Mouse (Mus musculus): Measurements from ENCODE around the gene Lmcd1.

Lmcd1 gene

GRCm38 (mm10) chr6:112287671-112288070, 14.1 kb downstream of the Lmcd1 start:
- DNase-seq (ENCODE audit: low spot score) = no peak

GRCm38 (mm10) chr6:112288271-112288670, 14.7 kb downstream of the Lmcd1 start:
- no peak for DNase-seq (ENCODE audit: low spot score)

GRCm38 (mm10) chr6:112291146-112291545, 17.6 kb downstream of the Lmcd1 start:
- DNase-seq (ENCODE audit: low spot score) = no peak

- no peak for DNase-seq (ENCODE audit: low spot score)
Measured at GRCm38 (mm10) chr6:112293320-112293719, 19.8 kb downstream of the Lmcd1 start.

GRCm38 (mm10) chr6:112295269-112295668, 21.7 kb downstream of the Lmcd1 start:
- DNase-seq (ENCODE audit: low spot score) = no peak

- no peak for DNase-seq (ENCODE audit: low spot score)
Measured at GRCm38 (mm10) chr6:112300146-112300545, 26.6 kb downstream of the Lmcd1 start.

- no peak for DNase-seq (ENCODE audit: low spot score)
Measured at GRCm38 (mm10) chr6:112300633-112301032, 27.1 kb downstream of the Lmcd1 start.

- no peak for DNase-seq (ENCODE audit: low spot score)
Measured at GRCm38 (mm10) chr6:112302248-112302647, 28.7 kb downstream of the Lmcd1 start.

- DNase-seq (ENCODE audit: low spot score) = no peak
Measured at GRCm38 (mm10) chr6:112302814-112303383, 29.3 kb downstream of the Lmcd1 start.

GRCm38 (mm10) chr6:112304751-112305150, 31.2 kb downstream of the Lmcd1 start:
- peak; percentile 36 for DNase-seq (ENCODE audit: low spot score)

GRCm38 (mm10) chr6:112309330-112309938, 35.9 kb downstream of the Lmcd1 start:
- DNase-seq (ENCODE audit: low spot score) = no peak

GRCm38 (mm10) chr6:112311385-112311784, 37.8 kb downstream of the Lmcd1 start:
- DNase-seq (ENCODE audit: low spot score) = no peak

- DNase-seq (ENCODE audit: low spot score) = no peak
Measured at GRCm38 (mm10) chr6:112319449-112319848, 45.9 kb downstream of the Lmcd1 start.

- no peak for DNase-seq (ENCODE audit: low spot score)
Measured at GRCm38 (mm10) chr6:112320679-112321078, 47.1 kb downstream of the Lmcd1 start.

GRCm38 (mm10) chr6:112322916-112323315, 49.4 kb downstream of the Lmcd1 start:
- DNase-seq (ENCODE audit: low spot score) = no peak

- DNase-seq (ENCODE audit: low spot score) = no peak
Measured at GRCm38 (mm10) chr6:112325213-112325612, 51.7 kb downstream of the Lmcd1 start.

GRCm38 (mm10) chr6:112327793-112328192, 54.2 kb downstream of the Lmcd1 start:
- no peak for DNase-seq (ENCODE audit: low spot score)

GRCm38 (mm10) chr6:112330520-112331222, 57.1 kb downstream of the Lmcd1 start:
- no peak for DNase-seq (ENCODE audit: low spot score)

GRCm38 (mm10) chr6:112331223-112331598, 57.7 kb downstream of the Lmcd1 start:
- DNase-seq (ENCODE audit: low spot score) = no peak

- no peak for DNase-seq (ENCODE audit: low spot score)
Measured at GRCm38 (mm10) chr6:112333930-112334329, 60.4 kb downstream of the Lmcd1 start.

- no peak for DNase-seq (ENCODE audit: low spot score)
Measured at GRCm38 (mm10) chr6:112337667-112338066, 64.1 kb downstream of the Lmcd1 start.

- DNase-seq (ENCODE audit: low spot score) = no peak
Measured at GRCm38 (mm10) chr6:112339016-112339415, 65.5 kb downstream of the Lmcd1 start.

- DNase-seq (ENCODE audit: low spot score) = no peak
Measured at GRCm38 (mm10) chr6:112350452-112350851, 76.9 kb downstream of the Lmcd1 start.

- DNase-seq (ENCODE audit: low spot score) = no peak
Measured at GRCm38 (mm10) chr6:112359341-112359740, 85.8 kb downstream of the Lmcd1 start.

Measured in urinary bladder, postnatal 25 days (tissue).